Mouse (Mus musculus) small intestine, adult 2 months (tissue): ENCODE measurements at regions not wholly inside any gene's neighbourhood (a gene's known extent, or its start where the extent isn't known, plus 50 kb on each side); places are given as distances from the start of the nearest gene placed in this dataset.
A peak's percentile ranks its signal among the peaks of the same experiment; 100 is the strongest.

Source experiments
- H3K27ac ChIP-seq: fragments of 200-500 bp; 2 replicates; pipeline ENCODE4 v1.5.1; 2012; ENCODE audit warnings: low read depth, low read length, control low read depth, inconsistent platforms; ENCODE audit not compliant: insufficient read depth
- H3K27me3 ChIP-seq: fragments of 200-500 bp; 2 replicates; pipeline ENCODE4 v1.6.1; 2012; ENCODE audit warnings: mild to moderate bottlenecking, moderate library complexity, low read length, inconsistent platforms; ENCODE audit not compliant: control insufficient read depth, insufficient read depth
- H3K36me3 ChIP-seq: fragments of 200-500 bp; 2 replicates; pipeline ENCODE4 v1.6.1; 2012; ENCODE audit warnings: mild to moderate bottlenecking, low read length, control low read depth, inconsistent platforms; ENCODE audit not compliant: control insufficient read depth, insufficient read depth
- H3K4me1 ChIP-seq: fragments of 200-500 bp; 2 replicates; pipeline ENCODE4 v1.6.1; 2012; ENCODE audit warnings: low read length, inconsistent platforms, mixed read lengths; ENCODE audit not compliant: control insufficient read depth, insufficient read depth, insufficient read length
- H3K4me3 ChIP-seq: fragments of 200-500 bp; 2 replicates; pipeline ENCODE4 v1.5.1; 2012; ENCODE audit warnings: low read depth, mild to moderate bottlenecking, control low read depth, inconsistent platforms, low read length, moderate library complexity
- CTCF ChIP-seq: fragments of 200-500 bp; IDR thresholded peaks from 2 replicates; pipeline ENCODE4 v1.5.1; 2012; ENCODE audit warnings: low read depth, mild to moderate bottlenecking, control low read depth, inconsistent platforms, low read length, moderate library complexity, mixed read lengths; ENCODE audit not compliant: insufficient replicate concordance, insufficient read length; ENCODE audit errors: extremely low read depth
- POLR2A ChIP-seq: fragments of 200-500 bp; IDR thresholded peaks from 2 replicates; pipeline ENCODE4 v1.6.1; 2012; ENCODE audit warnings: low read depth, mild to moderate bottlenecking, control low read depth, inconsistent platforms, low read length, moderate library complexity
- WGBS: fragments of 180-500 bp; shearing (Covaris S2); methylation state at CpG from one replicate; pipeline ENCODE4 v1.1.7; 2018; 5-methylcytosine and 5-hydroxymethylcytosine counted together

GRCm38 (mm10) chr16:84619876-84620275 lies 105.0 kb downstream of the A730009L09Rik start:
- 87% methylated on average over 2 of the region's 2 CpGs for WGBS
- Histone ChIP-seq H3K4me3 (no peak overlapping the region), H3K27ac (no peak overlapping the region), H3K4me1 (no peaks in the 10 kb centered on the region), H3K27me3 (no peaks in the 10 kb centered on the region), H3K36me3 (no peaks in the 10 kb centered on the region)
- TF ChIP-seq POLR2A (no peak), CTCF (no peak)

- no peak for TF ChIP-seq CTCF
- TF ChIP-seq POLR2A: no peak
- H3K4me1 ChIP-seq: no peaks in the 10 kb centered on the region
- H3K4me3 ChIP-seq: peak overlapping the region; percentile 52; the same call in 1 of the 2 replicates
- WGBS: no CpG with 5 or more reads among the region's 1 CpGs
- H3K27ac ChIP-seq: no peak overlapping the region
- H3K27me3 ChIP-seq: no peaks in the 10 kb centered on the region
- H3K36me3 ChIP-seq: no peaks in the 10 kb centered on the region
Observed at GRCm38 (mm10) chr16:84620861-84621260, 105.9 kb downstream of the A730009L09Rik start.

- H3K27ac ChIP-seq: peak overlapping the region; percentile 46; the same call in 1 of the 2 replicates
- no peaks in the 10 kb centered on the region for H3K4me1 ChIP-seq
- H3K36me3 ChIP-seq: no peaks in the 10 kb centered on the region
- peak overlapping the region; percentile 52 for H3K4me3 ChIP-seq
- WGBS: 35% methylated on average over 8 of the region's 8 CpGs
- TF ChIP-seq CTCF (no peak), POLR2A (no peak)
- H3K27me3 ChIP-seq: no peaks in the 10 kb centered on the region
Observed at GRCm38 (mm10) chr16:84621300-84622031, 106.5 kb downstream of the A730009L09Rik start.

GRCm38 (mm10) chr16:84623346-84624085 lies 108.6 kb downstream of the A730009L09Rik start:
- WGBS: 68% methylated on average over 4 of the region's 4 CpGs
- Histone ChIP-seq H3K27ac (no peak overlapping the region), H3K4me1 (no peaks in the 10 kb centered on the region), H3K4me3 (no peak overlapping the region), H3K27me3 (no peaks in the 10 kb centered on the region), H3K36me3 (no peaks in the 10 kb centered on the region)
- TF ChIP-seq CTCF: no peak
- TF ChIP-seq POLR2A: no peak

- no peaks in the 10 kb centered on the region for H3K4me1 ChIP-seq
- H3K27ac ChIP-seq: no peak overlapping the region
- no peaks in the 10 kb centered on the region for H3K27me3 ChIP-seq
- H3K36me3 ChIP-seq: no peaks in the 10 kb centered on the region
- no peak overlapping the region for H3K4me3 ChIP-seq
- TF ChIP-seq CTCF (no peak), POLR2A (no peak)
- 62% methylated on average over 5 of the region's 5 CpGs for WGBS
Observed at GRCm38 (mm10) chr16:84624443-84625109, 109.7 kb downstream of the A730009L09Rik start.

- Histone ChIP-seq H3K36me3 (no peaks in the 10 kb centered on the region), H3K4me3 (no peak overlapping the region), H3K27ac (no peak overlapping the region), H3K4me1 (no peaks in the 10 kb centered on the region), H3K27me3 (no peaks in the 10 kb centered on the region)
- whole genome bisulfite sequencing: 83% methylated on average over 4 of the region's 4 CpGs
- TF ChIP-seq CTCF (no peak), POLR2A (no peak)
Observed at GRCm38 (mm10) chr16:84625110-84625722, 110.3 kb downstream of the A730009L09Rik start.

GRCm38 (mm10) chr16:84627052-84627451 lies 108.5 kb downstream of the Mrpl39 start:
- H3K4me1 ChIP-seq: no peaks in the 10 kb centered on the region
- H3K27ac ChIP-seq: no peak overlapping the region
- TF ChIP-seq CTCF: no peak
- TF ChIP-seq POLR2A: no peak
- H3K27me3 ChIP-seq: no peaks in the 10 kb centered on the region
- no peak overlapping the region for H3K4me3 ChIP-seq
- WGBS: 96% methylated on average over 2 of the region's 2 CpGs
- no peaks in the 10 kb centered on the region for H3K36me3 ChIP-seq
